Mouse (Mus musculus) left cerebral cortex, adult 9 months (tissue): ENCODE data around the gene Gm3045.
A peak's percentile ranks its signal among the peaks of the same experiment; 100 is the strongest.

Experiments
- DNase-seq, 2 experiments: peaks; one replicate each; pipeline ENCODE4 v3.0.0; 2022; ENCODE audit warnings: low spot score in 2 of 2

Gm3045 gene

DNA sequence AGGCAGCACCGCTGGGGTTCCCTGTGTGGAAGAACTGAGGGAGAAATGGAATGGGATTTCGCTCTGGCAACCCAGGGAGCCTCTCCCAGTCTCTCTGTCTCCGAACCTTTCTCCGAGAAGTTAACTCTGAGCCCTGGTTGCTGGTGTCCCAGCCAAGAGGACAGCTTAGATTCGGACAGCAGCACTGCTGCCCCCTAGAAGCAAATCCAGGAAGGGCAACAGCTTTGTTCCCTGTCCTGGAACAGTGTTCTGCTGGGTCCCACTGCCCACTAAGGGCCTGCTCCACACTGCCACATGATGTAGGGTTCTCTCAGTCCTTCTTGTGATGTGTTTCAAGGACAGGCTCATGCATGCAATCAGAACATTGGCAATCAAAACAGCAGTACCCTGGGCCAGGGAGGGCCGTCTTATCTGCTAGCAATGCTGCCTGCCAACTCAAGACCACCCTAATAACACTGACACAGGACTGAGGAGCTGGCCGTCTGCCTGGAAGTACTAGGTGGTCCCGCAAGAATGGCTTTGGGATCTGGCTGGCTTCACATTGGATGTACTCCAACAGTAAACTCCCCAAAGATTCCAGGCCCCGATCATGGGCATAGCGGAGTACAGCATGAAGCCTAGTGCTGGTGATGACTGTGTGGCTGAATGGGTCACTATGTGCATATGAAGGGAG lies 9.4 kb downstream of the Gm3045 start:
- DNase-seq: no peak

DNA sequence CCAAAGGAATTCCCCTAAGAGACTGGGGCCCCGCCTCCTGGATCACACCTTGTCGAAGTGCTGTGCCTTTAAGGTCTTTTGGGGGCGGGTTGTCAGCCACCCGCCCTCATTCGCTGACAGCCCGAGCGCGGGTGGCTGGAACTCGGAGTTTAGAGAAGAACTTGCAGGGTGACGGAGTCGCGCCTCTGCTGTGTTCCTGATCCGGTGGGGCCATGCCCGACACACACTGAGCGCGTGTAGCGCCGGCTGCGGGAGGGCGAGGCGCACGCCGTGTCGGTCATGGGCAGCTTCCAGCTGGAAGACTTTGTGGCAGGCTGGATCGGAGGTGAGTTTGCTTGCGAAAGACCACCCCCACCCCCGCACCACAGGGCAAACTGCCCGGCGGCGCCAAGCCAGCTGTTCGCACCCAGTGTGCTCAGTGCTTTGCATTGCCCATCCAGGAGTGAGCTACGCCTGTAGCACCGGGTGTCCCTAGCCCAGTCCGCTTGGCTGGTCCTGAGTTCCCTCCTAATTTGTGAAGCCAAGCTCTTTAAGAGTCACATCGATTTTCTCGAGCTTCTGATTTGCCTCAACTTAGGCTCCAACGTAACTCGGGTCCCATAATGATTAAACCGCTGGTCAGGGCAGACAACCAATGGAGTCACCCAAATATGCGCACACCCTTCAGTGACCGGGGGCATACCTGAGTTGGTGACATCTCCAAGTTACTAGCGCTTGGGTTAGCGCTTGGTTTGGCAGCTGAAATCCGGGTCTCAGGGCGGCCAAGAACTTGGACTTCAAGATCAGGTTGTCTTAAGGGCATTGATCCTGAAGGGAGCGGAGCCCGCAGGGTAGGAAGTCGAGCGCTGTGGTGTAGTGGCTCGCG lies 12.0 kb downstream of the Gm3045 start, which contains the start of gene Slc25a48:
Gene Slc25a48, plus strand, starts transcription at position 145 of the 865 bp plus-strand sequence.
- DNase-seq: no peak

DNA sequence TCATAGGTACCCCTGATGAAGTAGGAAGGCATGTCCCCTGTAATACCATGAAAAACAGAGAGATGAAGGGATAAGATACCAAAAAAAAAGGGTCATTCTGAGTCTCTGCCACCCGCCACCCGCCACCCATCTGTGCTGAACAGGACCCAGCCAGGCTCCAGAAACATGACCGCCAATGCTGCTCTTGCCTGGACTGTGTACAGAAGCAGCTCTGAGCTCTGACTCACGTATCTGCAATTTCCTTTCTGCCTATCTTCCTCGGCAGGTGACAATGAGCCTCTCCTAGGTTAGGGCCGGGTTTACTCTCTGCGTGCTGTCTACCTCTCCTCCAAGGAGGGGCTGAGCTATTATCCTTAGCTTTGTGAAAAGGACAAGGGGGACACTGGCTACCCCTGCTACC lies 17.0 kb downstream of the Gm3045 start:
- DNase-seq: no peak

DNA sequence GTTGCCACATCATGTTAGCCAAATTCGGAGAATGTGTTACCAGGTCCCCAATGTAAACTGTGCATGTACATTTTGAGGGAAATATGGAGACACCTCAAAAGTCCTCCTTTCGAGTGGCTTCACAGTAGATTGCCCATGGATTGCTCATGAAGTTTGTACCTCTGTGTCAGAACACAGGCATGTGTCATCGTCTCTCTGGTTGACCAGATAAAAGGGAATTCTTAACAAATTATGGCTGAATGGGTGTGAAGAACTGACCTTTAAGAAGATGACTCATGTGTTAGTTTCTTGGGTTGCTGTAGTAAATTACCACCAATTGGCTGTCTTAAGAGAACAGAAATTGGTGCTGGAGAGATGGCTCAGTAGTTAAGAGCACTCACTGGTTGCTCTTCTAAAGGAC lies 17.7 kb downstream of the Gm3045 start:
- no peak for DNase-seq

DNA sequence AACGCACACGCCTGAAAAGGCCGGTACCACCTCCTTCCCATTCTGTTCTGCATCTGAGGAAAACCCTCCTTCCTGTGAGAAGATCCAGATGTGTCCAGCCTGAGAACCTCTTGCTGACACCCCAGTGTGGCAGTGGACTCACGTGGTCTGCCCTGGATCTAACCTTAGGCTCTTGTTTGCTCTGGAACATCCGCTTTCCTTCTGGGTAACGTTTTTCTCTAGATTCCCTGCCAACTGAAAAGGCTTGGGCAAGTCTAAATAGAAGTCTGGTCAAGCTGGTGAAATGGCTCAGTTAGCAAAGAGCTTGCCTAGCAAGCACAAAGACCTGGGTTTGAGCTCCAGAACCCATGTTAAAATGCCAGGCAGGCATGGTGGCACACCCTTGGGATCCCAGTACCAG lies 18.6 kb downstream of the Gm3045 start:
- no peak for DNase-seq

DNA sequence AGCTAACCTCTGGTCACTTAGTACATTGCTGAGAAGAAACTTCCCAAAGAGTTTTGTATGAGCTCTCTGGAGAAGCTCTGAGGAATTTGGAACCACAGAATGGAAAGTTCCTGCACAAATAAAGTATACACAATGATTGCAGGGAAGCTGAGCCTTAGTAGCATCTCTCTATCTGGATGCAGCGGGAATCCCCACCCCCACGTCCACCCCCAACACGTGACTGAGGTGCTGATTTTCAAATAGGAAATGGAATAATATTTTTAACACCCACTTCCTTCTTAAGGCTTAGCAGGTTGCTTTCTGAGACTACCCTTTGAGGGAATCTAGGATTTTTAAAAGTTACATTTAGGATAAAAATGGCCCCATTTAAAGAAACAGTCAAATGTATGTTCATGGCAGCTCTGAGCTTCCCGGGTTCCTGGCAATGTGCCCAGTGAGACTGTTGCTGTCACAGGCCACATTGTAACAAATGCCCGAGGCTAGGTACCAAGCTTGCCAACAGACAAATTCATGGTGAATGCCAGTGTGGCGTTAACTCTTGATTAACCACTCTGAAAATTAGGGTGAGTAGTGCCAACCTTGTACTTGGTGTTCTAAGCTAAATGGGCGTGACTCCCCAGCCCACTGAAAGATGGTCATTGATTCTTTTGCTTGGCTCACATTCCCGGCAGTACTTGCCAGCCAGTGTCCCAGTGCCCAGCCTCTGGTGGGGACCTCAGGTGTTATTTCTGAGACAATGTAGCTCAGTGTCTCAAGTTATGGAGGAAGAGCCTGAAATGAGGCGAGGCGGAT lies 23.0 kb downstream of the Gm3045 start:
- no peak for DNase-seq

DNA sequence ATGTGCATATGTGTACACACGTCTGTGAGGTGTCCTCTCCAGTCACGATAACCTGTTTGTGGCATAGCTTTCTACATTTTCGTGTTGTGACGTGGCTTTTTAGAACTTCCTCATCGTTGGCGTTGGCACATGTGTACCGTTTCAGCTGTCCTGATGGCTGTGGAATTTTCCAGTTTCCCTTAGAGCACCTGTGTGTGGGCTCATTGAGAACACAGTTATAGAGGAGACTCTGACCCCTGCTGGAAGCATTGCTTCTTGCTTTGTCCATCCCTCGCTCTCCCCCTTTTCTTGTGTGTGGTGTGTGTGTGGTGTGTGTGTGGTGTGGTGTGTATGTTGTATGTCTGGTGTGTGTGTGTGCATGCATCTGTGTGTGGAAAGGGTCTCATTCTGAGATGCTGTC lies 23.6 kb downstream of the Gm3045 start:
- DNase-seq: no peak

DNA sequence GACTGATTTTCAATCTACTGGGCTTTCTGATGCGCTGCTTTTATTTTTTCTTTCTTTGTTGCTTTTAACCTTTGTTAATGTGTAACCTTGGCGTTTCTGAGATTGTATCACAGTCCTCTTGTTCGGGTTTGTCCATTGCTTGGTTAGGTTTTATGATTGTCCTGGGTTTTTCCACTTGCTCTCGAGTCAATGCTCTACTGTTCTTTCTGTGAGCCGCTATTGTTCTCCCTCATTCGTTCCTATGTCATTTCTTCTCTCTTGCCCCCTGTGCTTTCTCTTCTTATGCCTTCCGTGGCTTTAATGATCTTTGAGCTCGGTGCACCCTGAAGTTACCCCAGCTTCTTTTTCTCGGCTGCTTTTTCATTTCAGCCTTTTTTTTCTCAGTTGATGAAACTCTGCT lies 31.6 kb downstream of the Gm3045 start:
- DNase-seq: no peak

DNA sequence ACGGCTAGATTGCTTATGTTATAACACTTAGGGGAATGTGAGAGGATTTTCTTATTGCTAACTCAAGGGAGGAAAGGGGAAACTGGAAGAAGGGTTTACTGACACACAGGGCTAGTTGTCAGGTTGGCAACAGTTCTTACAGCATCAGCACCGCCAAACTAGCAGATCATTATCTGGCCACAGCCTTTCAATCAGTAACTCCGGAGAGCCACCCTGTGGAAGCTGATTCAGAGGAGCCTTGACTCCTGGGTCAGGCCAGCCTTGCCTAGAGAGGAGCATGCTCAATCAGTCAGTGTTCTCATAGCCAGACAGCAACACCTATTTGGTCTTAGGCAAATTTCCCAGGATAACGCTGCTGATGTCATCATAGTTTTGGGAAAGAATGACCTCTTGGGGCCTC lies 35.1 kb downstream of the Gm3045 start:
- DNase-seq: no peak

DNA sequence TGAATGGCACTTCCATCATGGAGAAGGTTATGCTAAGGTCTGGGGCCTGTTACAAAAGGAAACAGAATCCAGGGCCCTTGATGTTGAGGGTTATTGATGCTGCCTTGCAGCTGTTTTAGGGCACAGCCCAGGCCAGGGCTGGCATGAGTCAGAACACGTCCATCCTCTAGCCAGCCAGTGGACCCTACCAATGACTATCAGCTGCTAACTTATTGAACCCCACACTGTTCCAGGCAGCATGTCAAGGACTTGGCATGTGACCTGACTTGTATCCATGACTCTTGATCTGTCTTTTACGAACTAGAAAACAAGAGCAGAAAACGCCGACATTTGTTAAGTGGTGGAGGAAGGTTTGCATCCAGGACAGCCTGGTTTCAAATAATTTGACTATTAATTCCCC lies 36.4 kb downstream of the Gm3045 start:
- DNase-seq: no peak

DNA sequence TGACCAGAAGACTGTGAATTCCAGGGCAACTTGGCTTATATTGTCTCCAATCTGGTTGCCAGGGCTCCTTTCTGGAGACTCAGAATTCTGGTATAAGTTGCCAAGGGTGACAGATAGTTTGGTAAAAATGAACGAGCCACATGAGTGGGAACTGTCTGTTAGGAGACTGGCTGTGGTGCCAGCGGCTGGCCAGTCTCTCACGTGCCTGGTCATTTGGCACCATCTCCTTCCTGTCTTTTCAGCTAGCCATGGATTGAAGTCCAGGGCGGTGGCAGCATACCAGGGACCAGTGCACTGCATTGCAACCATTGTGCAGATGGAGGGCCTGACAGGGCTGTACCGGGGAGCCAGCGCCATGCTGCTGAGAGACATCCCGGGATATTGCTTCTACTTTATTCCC lies 36.9 kb downstream of the Gm3045 start:
- no peak for DNase-seq

DNA sequence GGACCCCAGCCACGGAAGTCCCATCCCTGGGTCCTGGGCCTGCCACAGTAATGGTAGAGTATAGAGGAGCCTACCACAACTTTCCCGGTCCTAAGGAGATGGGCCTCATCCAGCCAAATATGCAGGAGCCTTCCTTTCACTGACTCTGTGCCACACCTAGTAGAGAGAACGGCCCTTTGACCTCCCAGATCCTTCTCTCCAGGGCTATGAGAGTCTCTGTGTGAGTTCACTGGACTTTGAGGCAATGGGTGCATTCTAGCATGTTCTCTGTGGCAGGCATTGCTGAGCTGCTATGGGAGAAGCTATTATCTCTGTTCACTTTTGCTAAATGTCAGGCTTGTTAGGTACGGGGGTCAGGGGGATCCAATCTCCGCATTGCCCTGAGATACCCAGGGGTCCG lies 37.4 kb downstream of the Gm3045 start:
- DNase-seq: no peak

DNA sequence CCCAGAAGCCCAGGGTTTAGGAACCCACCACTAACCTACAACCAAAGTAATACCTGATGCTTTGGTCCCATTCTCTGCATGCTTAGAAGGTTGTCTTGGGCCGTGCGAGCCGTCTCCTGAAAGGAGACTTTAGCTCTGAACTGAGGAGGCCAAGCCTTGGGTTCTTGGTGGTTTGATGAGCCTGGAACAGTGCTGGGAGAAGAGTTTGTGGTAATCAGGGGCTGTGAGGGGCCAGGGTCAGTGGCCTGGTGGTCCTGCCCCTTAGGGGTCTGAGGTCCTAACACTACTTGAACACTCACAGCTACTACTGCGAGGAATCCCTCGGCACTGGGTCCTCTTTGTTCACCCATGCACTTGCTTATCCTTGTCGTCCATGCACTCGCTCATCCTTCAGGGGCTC lies 41.4 kb downstream of the Gm3045 start:
- DNase-seq: no peak

DNA sequence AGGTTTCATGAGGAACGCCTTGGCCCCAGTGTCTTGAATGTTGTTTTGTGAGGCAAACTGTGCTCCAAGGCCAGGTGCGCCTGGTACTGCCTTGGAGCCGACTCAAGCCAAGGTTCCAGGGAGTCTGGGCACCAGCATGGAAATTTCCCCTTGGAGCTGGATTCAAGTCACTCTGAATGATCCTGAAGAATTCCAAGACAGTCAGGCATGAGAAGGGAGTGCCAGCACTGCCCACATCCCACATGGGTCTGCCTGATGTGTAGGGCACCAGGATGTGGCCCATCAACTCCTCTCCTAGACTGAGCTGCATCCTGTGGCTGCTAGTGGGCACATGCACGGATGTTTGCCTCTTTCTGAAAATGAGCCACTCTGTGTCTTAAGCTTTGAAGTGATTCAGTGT lies 42.1 kb downstream of the Gm3045 start:
- DNase-seq: no peak

DNA sequence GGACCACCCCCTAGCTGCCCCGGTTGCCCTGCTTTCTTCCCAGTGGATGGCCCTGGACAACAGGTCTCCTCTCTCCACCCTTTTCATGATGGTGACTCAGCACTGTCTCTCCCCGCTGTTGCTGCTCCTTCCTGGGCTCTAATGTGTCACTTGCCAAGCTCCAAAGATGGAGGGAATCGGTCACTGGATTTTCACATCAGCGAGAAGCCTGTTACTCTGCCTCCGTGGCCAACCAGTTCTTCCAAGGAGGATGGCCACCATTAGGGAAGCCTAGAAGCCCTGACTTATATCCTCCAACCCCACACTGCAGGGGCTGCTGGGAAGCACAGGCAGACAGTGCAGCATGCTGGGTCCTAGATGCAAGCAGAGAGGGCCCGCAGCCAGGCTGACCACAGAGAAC lies 44.8 kb downstream of the Gm3045 start:
- no peak for DNase-seq

DNA sequence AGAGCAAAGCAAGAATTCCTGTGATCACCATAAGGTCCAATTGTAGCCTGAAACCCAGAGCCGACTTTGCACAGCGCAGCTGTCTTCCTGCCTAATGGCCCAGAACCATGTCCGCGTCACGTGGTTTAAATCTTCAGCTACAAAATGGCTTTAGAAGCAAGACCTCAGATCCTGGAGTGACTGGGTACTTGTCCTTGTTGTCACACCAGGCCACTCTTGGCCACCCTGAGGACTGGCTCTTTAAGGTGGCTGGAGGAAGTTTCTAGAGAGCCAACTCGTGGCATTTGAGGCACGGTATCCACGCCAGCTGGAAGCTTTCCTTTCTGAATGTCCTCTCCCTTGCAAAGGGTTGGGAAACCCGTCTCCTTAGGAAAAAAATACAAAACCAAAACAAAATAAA lies 45.6 kb downstream of the Gm3045 start:
- DNase-seq: no peak

DNA sequence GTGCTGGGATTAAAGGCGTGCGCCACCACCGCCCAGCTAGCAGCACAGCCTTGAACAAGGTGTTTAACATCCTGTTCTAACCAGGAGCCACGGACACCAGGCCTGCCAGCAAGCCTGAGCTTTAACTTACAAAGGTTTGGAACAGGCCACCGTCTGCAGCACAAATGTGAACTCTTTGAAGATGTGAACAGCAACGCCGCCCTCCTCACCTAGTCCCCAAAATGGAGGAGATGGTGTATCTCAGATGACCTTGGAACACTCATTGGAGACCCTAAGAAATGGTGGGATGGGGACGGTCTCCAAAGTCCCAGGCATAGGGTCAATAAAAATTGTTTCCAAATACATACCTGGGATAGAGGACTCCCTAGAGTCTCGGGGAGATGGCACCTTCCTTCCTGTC lies 46.3 kb downstream of the Gm3045 start:
- DNase-seq: no peak

DNA sequence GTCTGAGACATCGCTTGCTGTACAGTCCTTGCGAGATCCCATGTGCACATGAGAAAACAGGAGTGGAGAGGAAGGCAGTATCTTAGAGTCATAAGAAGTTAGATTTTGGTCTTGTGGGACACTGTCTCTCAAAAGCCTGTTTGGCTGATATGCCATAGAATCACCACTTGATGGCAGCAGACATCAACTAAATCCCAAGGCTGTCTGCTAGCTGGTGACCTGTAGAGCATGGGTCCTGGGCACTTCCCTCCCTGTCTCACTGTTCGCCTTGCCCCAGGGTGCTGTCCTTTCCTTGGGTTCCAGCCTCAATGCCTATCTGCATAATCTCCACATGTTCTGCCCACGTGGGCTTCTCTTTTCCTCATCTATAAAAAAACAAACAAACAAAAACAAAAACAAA lies 49.0 kb downstream of the Gm3045 start:
- DNase-seq: peak in 1 of 2 experiments; percentile 42

DNA sequence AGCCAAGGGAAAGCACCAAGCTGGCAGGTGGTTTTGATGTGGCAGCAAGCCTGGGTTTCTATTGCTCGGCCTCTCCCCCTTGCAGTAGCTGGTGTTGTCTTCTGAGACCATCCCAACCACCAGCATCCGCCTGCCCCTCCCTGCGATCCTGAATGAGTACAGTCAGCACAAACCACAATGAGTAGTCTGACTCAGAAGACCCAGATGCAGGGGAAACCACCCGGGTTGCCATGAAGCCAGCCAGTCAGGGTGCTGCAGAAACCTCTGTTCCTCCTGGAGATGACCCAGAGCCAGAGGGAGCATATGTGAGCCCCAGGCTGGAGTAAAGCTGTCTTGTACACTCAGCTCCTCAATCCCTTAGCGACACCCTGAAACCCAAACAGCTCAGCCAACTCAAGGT lies 50.4 kb downstream of the Gm3045 start:
- no peak for DNase-seq

DNA sequence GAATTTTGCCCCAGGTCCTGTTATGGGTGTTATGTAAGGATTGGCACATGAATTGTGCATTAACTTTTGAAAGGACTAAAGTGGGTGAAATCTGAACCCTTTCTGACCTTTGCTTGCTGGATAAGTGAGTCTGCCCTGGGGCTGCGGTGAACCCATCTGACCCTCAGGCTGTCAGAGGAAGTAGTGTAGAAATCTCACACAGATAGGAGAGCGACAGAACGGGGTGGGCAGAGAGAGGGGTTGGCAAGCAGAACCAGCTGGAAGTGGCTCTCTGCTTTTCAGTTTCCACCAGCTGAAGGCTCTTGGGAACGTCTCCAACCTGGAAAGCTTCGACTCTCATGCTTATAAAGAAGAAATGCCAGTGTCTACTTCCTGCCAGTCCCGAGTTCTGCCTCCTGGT lies 50.9 kb downstream of the Gm3045 start:
- DNase-seq: peak in 1 of 2 experiments; percentile 23

DNA sequence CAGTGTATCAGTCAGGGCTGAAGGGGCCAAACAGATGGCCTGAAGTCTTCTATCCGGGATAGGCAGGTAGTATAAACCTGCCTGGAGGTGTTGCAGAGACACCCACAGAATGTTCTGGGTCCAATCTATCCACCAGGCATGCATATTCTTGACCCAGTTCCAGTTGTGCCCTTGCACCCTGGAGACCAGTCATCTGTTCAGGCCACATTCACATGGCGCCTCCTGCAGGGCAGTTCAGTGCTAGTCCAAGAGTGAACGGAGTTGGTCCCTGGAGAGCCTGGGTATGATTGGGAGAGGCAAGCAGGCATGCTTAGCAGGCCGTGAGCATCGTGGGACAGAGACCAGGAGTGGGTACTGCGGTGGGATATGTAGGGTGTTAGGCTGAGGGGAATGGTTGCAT lies 51.6 kb downstream of the Gm3045 start:
- DNase-seq: no peak

DNA sequence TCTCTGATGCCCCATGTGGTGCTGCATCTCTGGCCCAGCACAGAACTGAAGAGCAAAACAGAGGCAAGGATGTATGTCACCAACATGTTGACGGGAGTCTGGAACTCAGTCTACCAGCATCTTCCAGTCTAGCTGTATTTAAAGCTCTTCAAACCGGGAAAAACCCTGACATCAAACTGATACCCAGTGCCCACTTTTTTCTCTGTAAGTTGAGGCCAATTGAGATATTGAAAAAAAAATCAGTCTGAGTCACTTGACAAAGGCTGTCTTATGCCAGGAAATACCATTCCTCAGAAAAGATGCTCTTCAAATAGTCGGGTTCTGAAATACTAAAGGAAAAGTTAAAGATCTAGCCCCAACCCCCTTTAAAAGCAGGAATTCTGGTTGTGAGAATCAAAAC lies 55.8 kb downstream of the Gm3045 start, which contains the start of gene Il9:
Gene Il9, minus strand, starts transcription at position 101 of the 400 bp plus-strand sequence.
- DNase-seq: no peak
